Mouse (Mus musculus): Measurements from ENCODE around the gene Cntn2. TPM values are rescaled to one million over a fixed set of nuclear protein-coding genes. Genes with fewer than 3 reads are reported as not detected.
A peak's percentile ranks its signal among the peaks of the same experiment; 100 is the strongest.

The Cntn2 gene
- polyA plus RNA-seq, 1 experiment from 2014 or later = 0.05 TPM

DNA sequence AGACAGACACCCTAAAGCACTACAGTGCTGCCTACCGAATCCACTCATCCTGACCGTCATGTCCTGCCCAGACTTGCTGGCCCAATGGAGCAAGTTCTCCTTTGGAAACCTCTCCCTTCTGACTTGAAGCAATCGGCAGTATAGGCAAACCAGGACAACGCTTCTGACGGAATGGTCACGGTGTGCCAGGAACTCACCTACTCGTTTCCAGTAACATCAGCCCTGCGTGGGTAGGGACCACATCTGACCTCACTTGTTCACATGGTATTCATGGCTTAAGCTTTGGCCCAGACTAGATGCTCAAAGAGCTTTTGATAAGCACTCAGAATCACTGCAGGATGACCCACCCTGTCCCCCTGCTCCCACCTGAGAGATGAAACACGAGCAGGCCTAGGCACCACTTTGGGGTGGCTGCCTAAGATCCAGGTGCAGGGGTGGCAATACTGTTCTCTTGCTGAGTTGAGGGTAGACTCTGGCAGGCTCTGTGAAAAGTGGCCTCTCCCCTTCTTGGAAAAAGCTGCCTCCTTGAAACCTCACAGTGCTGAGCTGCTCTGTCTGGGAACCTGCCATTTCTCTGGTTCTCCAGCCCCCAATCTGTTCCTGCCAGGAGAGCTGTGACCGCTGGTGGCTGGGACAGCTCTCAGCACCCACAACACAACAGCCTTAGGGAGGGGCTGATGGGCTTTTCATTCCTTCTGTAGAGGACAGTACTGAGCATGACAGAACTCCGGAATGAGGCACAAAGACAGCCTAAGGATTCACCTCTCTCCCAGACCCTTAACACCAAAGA lies 24.5 kb upstream of the Cntn2 start:
- Histone ChIP-seq H3K27ac (replicated peaks in 1 of 2; ENCODE audit: control insufficient read depth in 1 of 2, insufficient read depth in 1 of 2, low read depth in 2 of 2, low read length in 2 of 2) (no peak overlapping the region), H3K9ac (ENCODE audit: low read length) (no peak overlapping the region), H3K36me3 (ENCODE audit: control insufficient read depth, insufficient read depth, low read length) (no peaks in the 10 kb centered on the region), H3K27me3 (ENCODE audit: control insufficient read depth, insufficient read depth, low read length) (no peaks in the 10 kb centered on the region; the same call in 1 of the 2 replicates), H3K4me2 (ENCODE audit: low read length) (no peak overlapping the region), H3K9me3 (ENCODE audit: control insufficient read depth, low read length) (no peaks in the 10 kb centered on the region), H3K4me3 (ENCODE audit: control insufficient read depth in 1 of 2, insufficient read depth in 1 of 2, low read depth in 1 of 2, low read length in 2 of 2) (no peak overlapping the region), H3K4me1 (ENCODE audit: control insufficient read depth in 2 of 2, insufficient read depth in 2 of 2, low read length in 2 of 2) (peaks cover 13 to 17% of the 10 kb centered on the region in 2 experiments)
- WGBS = 79% methylated on average over 11 of the region's 11 CpGs
- no peak for ATAC-seq (ENCODE audit: insufficient number of reproducible peaks, insufficient read depth, low FRiP score, low read depth)

- Histone ChIP-seq H3K27ac (replicated peaks in 1 of 2; ENCODE audit: control insufficient read depth in 1 of 2, insufficient read depth in 1 of 2, low read depth in 2 of 2, low read length in 2 of 2) (no peak overlapping the region), H3K9ac (ENCODE audit: low read length) (no peak overlapping the region), H3K4me2 (ENCODE audit: low read length) (no peak overlapping the region), H3K4me1 (ENCODE audit: control insufficient read depth in 2 of 2, insufficient read depth in 2 of 2, low read length in 2 of 2) (peaks cover 16 to 18% of the 10 kb centered on the region in 2 experiments), H3K4me3 (ENCODE audit: control insufficient read depth in 1 of 2, insufficient read depth in 1 of 2, low read depth in 1 of 2, low read length in 2 of 2) (no peak overlapping the region), H3K9me3 (ENCODE audit: control insufficient read depth, low read length) (no peaks in the 10 kb centered on the region), H3K36me3 (ENCODE audit: control insufficient read depth, insufficient read depth, low read length) (no peaks in the 10 kb centered on the region), H3K27me3 (ENCODE audit: control insufficient read depth, insufficient read depth, low read length) (peaks cover 6% of the 10 kb centered on the region)
- ATAC-seq (ENCODE audit: insufficient number of reproducible peaks, insufficient read depth, low FRiP score, low read depth) = no peak
- WGBS = 11% methylated on average over 7 of the region's 7 CpGs
These were observed 22.7 kb upstream of the Cntn2 start for GRCm38 (mm10) chr1:132565766-132566165.

GRCm38 (mm10) chr1:132564946-132565345 lies 21.9 kb upstream of the Cntn2 start:
- Histone ChIP-seq H3K9ac (ENCODE audit: low read length) (no peak overlapping the region), H3K36me3 (ENCODE audit: control insufficient read depth, insufficient read depth, low read length) (no peaks in the 10 kb centered on the region), H3K9me3 (ENCODE audit: control insufficient read depth, low read length) (no peaks in the 10 kb centered on the region), H3K4me2 (ENCODE audit: low read length) (no peak overlapping the region), H3K27ac (replicated peaks in 1 of 2; ENCODE audit: control insufficient read depth in 1 of 2, insufficient read depth in 1 of 2, low read depth in 2 of 2, low read length in 2 of 2) (no peak overlapping the region), H3K4me1 (ENCODE audit: control insufficient read depth in 2 of 2, insufficient read depth in 2 of 2, low read length in 2 of 2) (peaks cover 16 to 19% of the 10 kb centered on the region in 2 experiments), H3K4me3 (ENCODE audit: control insufficient read depth in 1 of 2, insufficient read depth in 1 of 2, low read depth in 1 of 2, low read length in 2 of 2) (no peak overlapping the region), H3K27me3 (ENCODE audit: control insufficient read depth, insufficient read depth, low read length) (peaks cover 13% of the 10 kb centered on the region)
- 33% methylated on average over 6 of the region's 6 CpGs for WGBS
- ATAC-seq (ENCODE audit: insufficient number of reproducible peaks, insufficient read depth, low FRiP score, low read depth) = no peak

DNA sequence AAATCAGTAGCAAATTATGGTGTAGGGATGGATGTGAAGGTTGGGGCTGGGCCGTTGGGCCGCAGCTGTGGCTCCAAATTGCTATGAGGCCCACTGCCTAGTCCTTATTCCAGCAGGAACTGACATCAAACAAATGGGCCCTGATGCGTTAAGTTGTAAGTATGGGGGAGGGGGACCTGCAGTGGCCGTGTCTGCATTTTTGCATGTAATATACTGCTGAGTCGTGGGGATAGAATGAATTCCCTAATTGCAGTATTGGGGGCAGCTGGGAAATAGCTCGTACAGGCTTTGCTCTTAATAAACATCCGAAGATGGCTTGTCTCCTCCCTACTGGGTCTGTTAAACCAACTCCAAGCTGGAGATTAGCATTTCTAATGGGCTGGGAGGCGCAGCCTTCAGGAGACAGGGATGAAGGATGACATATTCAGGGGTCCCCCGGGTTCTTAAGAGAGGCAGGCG lies 19.3 kb upstream of the Cntn2 start:
- ATAC-seq (ENCODE audit: insufficient number of reproducible peaks, insufficient read depth, low FRiP score, low read depth) = no peak
- H3K27me3 ChIP-seq (ENCODE audit: control insufficient read depth, insufficient read depth, low read length) = peaks cover 19% of the 10 kb centered on the region
- no peaks in the 10 kb centered on the region for H3K9me3 ChIP-seq (ENCODE audit: control insufficient read depth, low read length)
- WGBS = 49% methylated on average over 10 of the region's 10 CpGs
- H3K9ac ChIP-seq (ENCODE audit: low read length) = no peak overlapping the region
- no peak overlapping the region for H3K4me2 ChIP-seq (ENCODE audit: low read length)
- H3K36me3 ChIP-seq (ENCODE audit: control insufficient read depth, insufficient read depth, low read length) = no peaks in the 10 kb centered on the region
- H3K27ac ChIP-seq (replicated peaks in 1 of 2; ENCODE audit: control insufficient read depth in 1 of 2, insufficient read depth in 1 of 2, low read depth in 2 of 2, low read length in 2 of 2) = no peak overlapping the region
- peaks cover 25 to 29% of the 10 kb centered on the region in 2 experiments for H3K4me1 ChIP-seq (ENCODE audit: control insufficient read depth in 2 of 2, insufficient read depth in 2 of 2, low read length in 2 of 2)
- no peak overlapping the region for H3K4me3 ChIP-seq (ENCODE audit: control insufficient read depth in 1 of 2, insufficient read depth in 1 of 2, low read depth in 1 of 2, low read length in 2 of 2)

DNA sequence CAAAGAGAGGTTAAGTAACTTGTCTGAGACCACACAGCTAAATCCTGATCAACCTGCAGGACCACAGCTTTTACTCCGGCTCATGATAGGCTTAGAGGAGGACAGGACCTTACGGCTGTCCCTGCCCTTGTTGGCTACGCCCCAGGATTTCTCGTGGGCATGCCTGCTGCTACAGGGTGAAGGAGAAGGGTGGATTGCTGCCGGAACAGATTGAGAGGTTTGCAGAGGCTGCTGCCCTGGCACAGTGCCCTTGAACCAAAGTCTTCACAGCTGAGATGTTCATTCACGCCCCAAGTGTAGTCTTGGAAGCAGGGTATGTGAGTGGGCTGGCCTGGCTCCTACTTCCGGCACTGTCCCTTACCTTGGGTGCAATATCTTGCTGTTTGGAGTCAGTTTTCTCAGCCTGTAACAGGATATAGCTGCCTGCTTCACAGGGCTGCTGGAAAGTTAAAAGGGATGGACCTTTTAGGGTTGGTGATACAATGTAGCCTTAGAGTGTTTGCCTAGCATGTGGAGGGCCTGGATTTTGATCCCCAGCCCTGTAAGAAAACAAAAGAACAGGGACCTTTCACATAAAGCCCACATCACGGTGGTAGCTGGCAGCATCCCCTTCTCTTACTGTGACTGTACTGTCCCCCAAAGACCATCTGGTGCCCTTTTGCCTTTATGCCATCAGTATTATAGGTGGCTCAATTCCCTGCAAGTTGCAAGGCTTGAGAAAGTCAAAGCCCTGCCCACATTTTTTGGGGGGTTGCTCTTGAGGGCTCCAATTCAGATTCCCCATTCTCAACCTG lies 18.0 kb upstream of the Cntn2 start:
- Histone ChIP-seq H3K27ac (replicated peaks in 1 of 2; ENCODE audit: control insufficient read depth in 1 of 2, insufficient read depth in 1 of 2, low read depth in 2 of 2, low read length in 2 of 2) (no peak overlapping the region), H3K4me2 (ENCODE audit: low read length) (no peak overlapping the region), H3K36me3 (ENCODE audit: control insufficient read depth, insufficient read depth, low read length) (no peaks in the 10 kb centered on the region), H3K4me1 (ENCODE audit: control insufficient read depth in 2 of 2, insufficient read depth in 2 of 2, low read length in 2 of 2) (peaks cover 30% of the 10 kb centered on the region in 2 experiments), H3K4me3 (ENCODE audit: control insufficient read depth in 1 of 2, insufficient read depth in 1 of 2, low read depth in 1 of 2, low read length in 2 of 2) (no peak overlapping the region), H3K27me3 (ENCODE audit: control insufficient read depth, insufficient read depth, low read length) (peaks cover 19% of the 10 kb centered on the region), H3K9ac (ENCODE audit: low read length) (no peak overlapping the region), H3K9me3 (ENCODE audit: control insufficient read depth, low read length) (no peaks in the 10 kb centered on the region)
- WGBS = 56% methylated on average over 8 of the region's 8 CpGs
- ATAC-seq (ENCODE audit: insufficient number of reproducible peaks, insufficient read depth, low FRiP score, low read depth) = no peak

GRCm38 (mm10) chr1:132559045-132559444 lies 16.0 kb upstream of the Cntn2 start:
- 23% methylated on average over 6 of the region's 6 CpGs for WGBS
- Histone ChIP-seq H3K36me3 (ENCODE audit: control insufficient read depth, insufficient read depth, low read length) (no peaks in the 10 kb centered on the region), H3K9me3 (ENCODE audit: control insufficient read depth, low read length) (no peaks in the 10 kb centered on the region), H3K4me1 (ENCODE audit: control insufficient read depth in 2 of 2, insufficient read depth in 2 of 2, low read length in 2 of 2) (peaks cover 19 to 20% of the 10 kb centered on the region in 2 experiments), H3K4me2 (ENCODE audit: low read length) (no peak overlapping the region), H3K27me3 (ENCODE audit: control insufficient read depth, insufficient read depth, low read length) (peaks cover 19% of the 10 kb centered on the region), H3K4me3 (ENCODE audit: control insufficient read depth in 1 of 2, insufficient read depth in 1 of 2, low read depth in 1 of 2, low read length in 2 of 2) (no peak overlapping the region), H3K27ac (replicated peaks in 1 of 2; ENCODE audit: control insufficient read depth in 1 of 2, insufficient read depth in 1 of 2, low read depth in 2 of 2, low read length in 2 of 2) (no peak overlapping the region), H3K9ac (ENCODE audit: low read length) (no peak overlapping the region)
- ATAC-seq (ENCODE audit: insufficient number of reproducible peaks, insufficient read depth, low FRiP score, low read depth) = no peak

DNA sequence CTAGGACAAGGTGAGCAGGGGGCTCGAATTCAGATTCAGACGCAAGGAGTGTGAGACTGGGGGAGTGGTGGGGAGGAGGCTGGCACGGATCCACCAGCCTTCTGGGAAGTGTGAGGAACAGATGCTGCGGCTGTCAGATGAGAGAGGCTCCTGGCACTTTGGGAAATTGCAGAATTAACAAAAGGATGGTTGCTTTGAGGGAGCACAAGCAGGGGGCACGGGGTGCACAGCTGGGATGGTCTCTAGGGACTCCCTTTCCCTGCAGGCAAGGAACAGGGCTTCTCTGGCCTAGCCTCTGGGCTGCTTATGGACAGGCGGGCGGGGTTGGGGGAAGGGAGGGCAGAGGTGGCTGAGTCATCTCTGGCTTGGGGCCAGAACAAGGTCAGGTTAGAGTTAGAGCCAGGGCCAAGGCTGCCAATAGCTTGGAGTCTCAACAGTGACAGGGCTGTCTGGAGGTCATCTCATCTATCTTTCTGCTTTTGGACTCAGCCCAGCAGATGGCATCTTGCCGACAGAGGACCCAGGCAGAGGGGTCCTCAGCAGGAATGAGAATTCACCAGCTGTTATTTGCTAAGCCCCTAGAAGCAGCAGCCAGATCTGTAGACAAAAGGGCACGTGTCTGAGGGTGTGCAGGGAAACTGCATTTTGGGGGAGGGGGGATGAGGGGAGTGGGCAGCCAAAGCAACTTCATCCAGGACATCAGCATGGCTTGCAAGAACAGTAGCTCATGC lies 15.0 kb upstream of the Cntn2 start:
- Histone ChIP-seq H3K4me2 (ENCODE audit: low read length) (0 out of 2 replicates have a peak overlapping the region, but pooled peaks have one; percentile 1), H3K4me1 (ENCODE audit: control insufficient read depth in 2 of 2, insufficient read depth in 2 of 2, low read length in 2 of 2) (peaks cover 19 to 20% of the 10 kb centered on the region in 2 experiments), H3K36me3 (ENCODE audit: control insufficient read depth, insufficient read depth, low read length) (no peaks in the 10 kb centered on the region), H3K27ac (replicated peaks in 1 of 2; ENCODE audit: control insufficient read depth in 1 of 2, insufficient read depth in 1 of 2, low read depth in 2 of 2, low read length in 2 of 2) (peak overlapping the region in 1 of 2 experiments; percentile 24; a peak in 1 of 4 replicates), H3K4me3 (ENCODE audit: control insufficient read depth in 1 of 2, insufficient read depth in 1 of 2, low read depth in 1 of 2, low read length in 2 of 2) (no peak overlapping the region), H3K9ac (ENCODE audit: low read length) (no peak overlapping the region), H3K27me3 (ENCODE audit: control insufficient read depth, insufficient read depth, low read length) (peaks cover 19% of the 10 kb centered on the region), H3K9me3 (ENCODE audit: control insufficient read depth, low read length) (no peaks in the 10 kb centered on the region)
- 6% methylated on average over 9 of the region's 9 CpGs for WGBS
- peak; percentile 78 for ATAC-seq (ENCODE audit: insufficient number of reproducible peaks, insufficient read depth, low FRiP score, low read depth)

Data from heart, embryonic 14.5 days (tissue).